ENCODE assay signal across 8 mouse cellular contexts in genomic region chr12:28649141-28650110, GRCm38 (mm10). TPM values are rescaled to one million over a fixed set of nuclear protein-coding genes. Genes with fewer than 3 reads are reported as not detected.
DNase-seq lines count a peak whose midpoint lies in the region; ATAC-seq and TF ChIP-seq lines count a peak whose summit lies in the region.

Rnaseh1 (plus strand) TSS chr12:28649602.

- ATAC-seq in embryonic facial prominence, embryonic 14.5 days (ENCODE audit: low read depth): peak; percentile 97
- peak; percentile 90 for ATAC-seq in limb, embryonic 12.5 days (ENCODE audit: insufficient number of reproducible peaks, insufficient read depth, low FRiP score, low TSS enrichment, low read depth)
- peak; percentile 94 for ATAC-seq in midbrain, embryonic 14.5 days (ENCODE audit: low FRiP score, low TSS enrichment)

- H3K36me3 ChIP-seq in embryonic facial prominence, embryonic 14.5 days (ENCODE audit: control insufficient read depth, insufficient read depth, low read length): peaks cover 19% of the 10 kb centered on the region; the same call in 1 of the 2 replicates
- no peaks in the 10 kb centered on the region for H3K36me3 ChIP-seq in heart, adult 2 months (ENCODE audit: control insufficient read depth, insufficient read depth, low read length)
- H3K36me3 ChIP-seq in limb, embryonic 12.5 days: peaks cover 12% of the 10 kb centered on the region
- H3K36me3 ChIP-seq in midbrain, embryonic 14.5 days (ENCODE audit: control insufficient read depth, insufficient read depth, low read length): peaks cover 16% of the 10 kb centered on the region

- TF ChIP-seq EP300 in heart, adult 2 months (IDR thresholded peaks at IDR 0.05; ENCODE audit: insufficient read depth, low read depth, low read length): peak; percentile 54; the same call in 1 of the 2 replicates

- intact Hi-C loops in heart, adult 2 months (cut with DNase I): loop anchor here (1.0 kb wide), 1 partner anchor 13 kb away; no protein-coding TSS in a partner anchor

- no peaks in the 10 kb centered on the region for H3K79me2 ChIP-seq in heart, adult 2 months (replicated peaks; ENCODE audit: control insufficient read depth, insufficient read depth, low read length)

- H3K27ac ChIP-seq in bone marrow, adult 2 months (ENCODE audit: control insufficient read depth, insufficient read depth, low read depth, low read length, poor library complexity): peak within 1 kb of the TSS; percentile 68
- H3K27ac ChIP-seq in embryonic facial prominence, embryonic 14.5 days (replicated peaks; ENCODE audit: low read depth, low read length): peak within 1 kb of the TSS; percentile 74
- H3K27ac ChIP-seq in heart, adult 2 months: peak within 1 kb of the TSS; percentile 42
- peak within 1 kb of the TSS; percentile 53; the same call in 1 of the 2 replicates for H3K27ac ChIP-seq in limb, embryonic 12.5 days
- peak within 1 kb of the TSS; percentile 86 for H3K27ac ChIP-seq in midbrain, embryonic 14.5 days (replicated peaks; ENCODE audit: low read depth, low read length)

- DNase-seq in 416B (ENCODE audit: low read depth): peak; percentile 86
- DNase-seq in embryonic facial prominence, embryonic 14.5 days (ENCODE audit: low spot score): peak; percentile 95
- peak; percentile 92 to 95 for DNase-seq in heart, adult 2 months
- peak; percentile 83 to 88 for DNase-seq in kidney, adult 8-10 months
- DNase-seq in midbrain, embryonic 14.5 days: peak; percentile 96
- peak; percentile 87 for DNase-seq in spleen, adult 12 weeks (ENCODE audit: low spot score)

- 2% methylated on average over 52 of the region's 52 CpGs for WGBS in bone marrow, adult 2 months
- 2% methylated on average over 52 of the region's 52 CpGs for WGBS in embryonic facial prominence, embryonic 14.5 days
- 2% methylated on average over 52 of the region's 52 CpGs for WGBS in heart, adult 2 months
- WGBS in limb, embryonic 12.5 days: 2% methylated on average over 52 of the region's 52 CpGs
- WGBS in midbrain, embryonic 14.5 days: 2% methylated on average over 52 of the region's 52 CpGs

- no peaks in the 10 kb centered on the region; the same call in 1 of the 2 replicates for H3K4me1 ChIP-seq in bone marrow, adult 2 months (ENCODE audit: control insufficient read depth, insufficient read depth, low read length)
- H3K4me1 ChIP-seq in embryonic facial prominence, embryonic 14.5 days (ENCODE audit: control insufficient read depth, insufficient read depth, low read length): peaks cover 6% of the 10 kb centered on the region; the same call in 1 of the 2 replicates
- 0 out of 2 replicates have a peak, but pooled peaks cover 2% of the 10 kb centered on the region for H3K4me1 ChIP-seq in heart, adult 2 months (ENCODE audit: control insufficient read depth, insufficient read depth, low read length)
- H3K4me1 ChIP-seq in limb, embryonic 12.5 days (replicated peaks): peaks cover 9% of the 10 kb centered on the region
- H3K4me1 ChIP-seq in midbrain, embryonic 14.5 days (ENCODE audit: control insufficient read depth, insufficient read depth, low read length): peaks cover 6% of the 10 kb centered on the region

- no peak for TF ChIP-seq CTCF in bone marrow, adult 2 months (IDR thresholded peaks at IDR 0.05; ENCODE audit: control insufficient read depth, insufficient read depth, low read length)
- no peak for TF ChIP-seq CTCF in heart, adult 2 months (IDR thresholded peaks at IDR 0.05)

- H3K9me3 ChIP-seq in embryonic facial prominence, embryonic 14.5 days (ENCODE audit: control insufficient read depth, low read length): no peaks in the 10 kb centered on the region
- no peaks in the 10 kb centered on the region for H3K9me3 ChIP-seq in limb, embryonic 12.5 days
- no peaks in the 10 kb centered on the region for H3K9me3 ChIP-seq in midbrain, embryonic 14.5 days (ENCODE audit: control insufficient read depth, low read length)

- no peaks in the 10 kb centered on the region for H3K27me3 ChIP-seq in embryonic facial prominence, embryonic 14.5 days (replicated peaks; ENCODE audit: control insufficient read depth, insufficient read depth, low read length)
- no peaks in the 10 kb centered on the region for H3K27me3 ChIP-seq in heart, adult 2 months (ENCODE audit: control insufficient read depth, insufficient read depth, low read length)
- no peaks in the 10 kb centered on the region; the same call in 1 of the 2 replicates for H3K27me3 ChIP-seq in limb, embryonic 12.5 days
- no peaks in the 10 kb centered on the region for H3K27me3 ChIP-seq in midbrain, embryonic 14.5 days (ENCODE audit: control insufficient read depth, insufficient read depth, low read length)

- H3K4me2 ChIP-seq in embryonic facial prominence, embryonic 14.5 days (ENCODE audit: low read depth, low read length): peak within 1 kb of the TSS; percentile 82
- peak within 1 kb of the TSS; percentile 93 for H3K4me2 ChIP-seq in limb, embryonic 12.5 days
- peak within 1 kb of the TSS; percentile 70 for H3K4me2 ChIP-seq in midbrain, embryonic 14.5 days (ENCODE audit: low read length)

- peak within 1 kb of the TSS; percentile 99 for H3K4me3 ChIP-seq in bone marrow, adult 2 months (replicated peaks; ENCODE audit: control insufficient read depth, low read depth, low read length)
- H3K4me3 ChIP-seq in embryonic facial prominence, embryonic 14.5 days (ENCODE audit: low read depth, low read length): peak within 1 kb of the TSS; percentile 88
- H3K4me3 ChIP-seq in heart, adult 2 months: peak within 1 kb of the TSS; percentile 76
- peak within 1 kb of the TSS; percentile 80 for H3K4me3 ChIP-seq in limb, embryonic 12.5 days (replicated peaks)
- H3K4me3 ChIP-seq in midbrain, embryonic 14.5 days (replicated peaks; ENCODE audit: low read depth, low read length): peak within 1 kb of the TSS; percentile 78

- TF ChIP-seq POLR2A in bone marrow, adult 2 months (IDR thresholded peaks at IDR 0.05; ENCODE audit: borderline replicate concordance, control insufficient read depth, low read depth, low read length): peak; percentile 84; the same call in 1 of the 2 replicates
- peak; percentile 89 for TF ChIP-seq POLR2A in heart, adult 2 months (IDR thresholded peaks at IDR 0.05; ENCODE audit: insufficient read depth, low read depth, low read length)

- H3K9ac ChIP-seq in embryonic facial prominence, embryonic 14.5 days (ENCODE audit: low read depth, low read length): peak within 1 kb of the TSS; percentile 86
- peak within 1 kb of the TSS; percentile 79 for H3K9ac ChIP-seq in heart, adult 2 months (ENCODE audit: low read depth, low read length)
- H3K9ac ChIP-seq in limb, embryonic 12.5 days (replicated peaks): peak within 1 kb of the TSS; percentile 72
- H3K9ac ChIP-seq in midbrain, embryonic 14.5 days (replicated peaks; ENCODE audit: low read length): peak within 1 kb of the TSS; percentile 79

RNA-seq across cellular contexts. Expression of gene Rnaseh1, which starts in this region (rescaled TPM):
- polyA plus RNA-seq in bone marrow, adult 2 months (2011; ENCODE audit: insufficient read depth, insufficient read length, low replicate concordance, missing spikeins): 7.2 and 18.7 TPM in 2 replicates
- polyA plus RNA-seq in embryonic facial prominence, embryonic 14.5 days (2014; fragmentation: Nextera tagmentation; extraction: Ambion mirVana): 24.0 and 24.2 TPM in 2 replicates
- 1 to 10 TPM; 6.9 to 8.4 TPM for total RNA-seq in heart, adult 2 months (2021)
- 7.0 and 7.7 TPM in 2 replicates for polyA plus RNA-seq in heart, adult 2 months (2012; rRNA removed)
- 32.7 and 33.7 TPM in 2 replicates for polyA plus RNA-seq in limb, embryonic 12.5 days (2016; fragmentation: Nextera tagmentation; extraction: Ambion mirVana)
- 18.3 and 18.6 TPM in 2 replicates for polyA plus RNA-seq in midbrain, embryonic 14.5 days (2014; fragmentation: Nextera tagmentation; extraction: Ambion mirVana)

Comparison
In these comparisons a context has a peak if more than half of its experiments do, and no peak if none do; other contexts are left out.
1. Peak in every context shown above with its lines: DNase-seq, ATAC-seq, H3K4me3 ChIP-seq and H3K27ac ChIP-seq.